Mouse (Mus musculus) forebrain, embryonic 16.5 days (tissue): ENCODE measurements around the gene Gm21256. TPM values are rescaled to one million over a fixed set of nuclear protein-coding genes. Genes with fewer than 3 reads are reported as not detected.
"Not testable (repeated sequence)": the region's sequence is repeated elsewhere in the genome, so short reads cannot be mapped to it uniquely, and the experiment has no call there.

ENCODE experiments used
- ATAC-seq: fragments of 200-750 bp; cut with Nextera tagmentation; 2 replicates; pipeline ENCODE4 v1.8.0; 2017; ENCODE audit warnings: mild to moderate bottlenecking, moderate library complexity
- H3K27ac ChIP-seq: fragments of 300-500 bp; sonication (generic); 2 replicates; pipeline ENCODE4 v1.5.1; 2014; ENCODE audit warnings: low read length, control low read depth
- H3K27me3 ChIP-seq: fragments of 300-500 bp; sonication (generic); replicated peaks from 2 replicates; pipeline ENCODE4 v1.6.1; 2014; ENCODE audit warnings: low read length; ENCODE audit not compliant: control insufficient read depth, insufficient read depth
- H3K36me3 ChIP-seq: fragments of 300-500 bp; sonication (generic); 2 replicates; pipeline ENCODE4 v1.6.1; 2014; ENCODE audit not compliant: control insufficient read depth, insufficient read depth
- H3K4me1 ChIP-seq: fragments of 300-500 bp; sonication (generic); replicated peaks from 2 replicates; pipeline ENCODE4 v1.6.1; 2014; ENCODE audit warnings: low read length; ENCODE audit not compliant: control insufficient read depth, insufficient read depth
- H3K4me2 ChIP-seq: fragments of 300-500 bp; sonication (generic); 2 replicates; pipeline ENCODE4 v1.6.1; 2014; ENCODE audit warnings: mild to moderate bottlenecking, low read length, control low read depth
- H3K4me3 ChIP-seq: fragments of 300-500 bp; sonication (generic); replicated peaks from 2 replicates; pipeline ENCODE4 v1.5.1; 2014; ENCODE audit warnings: mild to moderate bottlenecking, low read length, control low read depth
- H3K9ac ChIP-seq: fragments of 300-500 bp; sonication (generic); replicated peaks from 2 replicates; pipeline ENCODE4 v1.6.1; 2014; ENCODE audit warnings: low read depth, low read length, control low read depth
- H3K9me3 ChIP-seq: fragments of 300-500 bp; sonication (generic); 2 replicates; pipeline ENCODE4 v1.6.1; 2016; ENCODE audit warnings: low read length; ENCODE audit not compliant: control insufficient read depth
- WGBS: fragments of 180-500 bp; shearing (Covaris S2); extraction: QIAGEN DNeasy Blood & Tissue Kit; methylation state at CpG from one replicate; pipeline ENCODE4 v1.1.7; 2014; 5-methylcytosine and 5-hydroxymethylcytosine counted together
- polyA plus RNA-seq: library from polyadenylated mRNA; unstranded; fragments of >200 nt; fragmentation: Nextera tagmentation; extraction: Ambion mirVana; gene quantifications from 2 replicates; pipeline ENCODE4 v1.2.1, GENCODE M21; 2015

Gm21256 gene
- polyA plus RNA-seq, result not detected in 2 replicates

- not testable (repeated sequence) for H3K4me2 ChIP-seq, H3K4me3 ChIP-seq, H3K36me3 ChIP-seq, H3K27me3 ChIP-seq, H3K9me3 ChIP-seq, H3K4me1 ChIP-seq, H3K9ac ChIP-seq, ATAC-seq, H3K27ac ChIP-seq
- whole genome bisulfite sequencing, result no CpG with 5 or more reads among the region's 7 CpGs
These were observed at the start of gene Gm21256 for GRCm38 (mm10) chrY:47450660-47451059. Gene Gm21256, plus strand, starts transcription at chrY:47450960.

Other genes with a start within 250 kb of the Gm21256 start
- gene Gm21170, start 240.1 kb downstream of the Gm21256 start, polyA plus RNA-seq, result not detected in 2 replicates